Mouse (Mus musculus): ENCODE results near the gene Nucb2.

Gene Nucb2

GRCm38 (mm10) chr7:116503879-116504817 lies at the start of gene Nucb2:
Nucb2 (plus strand) TSS chr7:116504369.
- DNase-seq (ENCODE audit: low spot score): peak; percentile 82

DNA sequence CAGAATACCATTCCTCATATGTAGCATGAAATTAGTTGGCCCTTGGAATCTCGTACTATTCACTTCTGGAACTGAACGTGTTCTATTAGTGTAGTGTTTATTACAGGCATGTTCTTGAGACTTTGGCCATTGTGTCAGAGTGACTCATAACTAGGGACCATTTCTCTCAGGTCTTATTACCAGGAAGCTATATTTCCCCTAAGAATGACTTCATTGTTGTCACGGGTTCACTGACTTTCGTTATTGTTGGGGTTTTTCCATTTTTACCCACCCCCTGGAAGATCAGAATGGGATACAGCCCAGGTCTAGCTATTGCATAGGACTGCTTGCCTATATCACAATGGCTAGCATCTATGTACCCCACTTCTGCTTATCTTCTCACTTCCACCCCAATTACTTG lies 47.2 kb upstream of the Nucb2 start:
- DNase-seq (ENCODE audit: low spot score): no peak

- DNase-seq (ENCODE audit: low spot score): no peak
Measured at GRCm38 (mm10) chr7:116457391-116457790, 46.8 kb upstream of the Nucb2 start.

- no peak for DNase-seq (ENCODE audit: low spot score)
Measured at GRCm38 (mm10) chr7:116458985-116459441, 45.2 kb upstream of the Nucb2 start.

GRCm38 (mm10) chr7:116462114-116462513 lies 42.1 kb upstream of the Nucb2 start:
- no peak for DNase-seq (ENCODE audit: low spot score)

- DNase-seq (ENCODE audit: low spot score): no peak
Measured at GRCm38 (mm10) chr7:116475836-116476235, 28.3 kb upstream of the Nucb2 start.

DNA sequence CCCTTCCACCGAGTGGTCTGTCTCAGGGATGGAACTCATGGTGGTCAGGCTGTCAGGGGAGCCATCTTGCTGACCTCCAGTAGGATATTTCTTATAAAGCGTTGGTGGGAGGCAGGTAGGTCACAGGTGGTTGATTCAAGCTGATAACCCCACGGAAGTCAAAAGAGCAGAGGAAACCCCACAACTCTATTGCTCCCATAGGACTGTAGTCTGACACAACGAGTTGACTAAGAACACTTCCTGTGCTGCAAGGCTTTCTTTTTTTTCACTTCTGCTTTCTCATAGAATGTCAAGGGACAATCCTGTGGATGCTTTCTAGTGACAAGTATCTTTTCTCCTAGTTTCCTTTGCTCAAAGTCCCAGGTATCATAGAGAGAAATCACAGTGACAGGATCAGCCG lies 27.9 kb upstream of the Nucb2 start:
- no peak for DNase-seq (ENCODE audit: low spot score)

DNA sequence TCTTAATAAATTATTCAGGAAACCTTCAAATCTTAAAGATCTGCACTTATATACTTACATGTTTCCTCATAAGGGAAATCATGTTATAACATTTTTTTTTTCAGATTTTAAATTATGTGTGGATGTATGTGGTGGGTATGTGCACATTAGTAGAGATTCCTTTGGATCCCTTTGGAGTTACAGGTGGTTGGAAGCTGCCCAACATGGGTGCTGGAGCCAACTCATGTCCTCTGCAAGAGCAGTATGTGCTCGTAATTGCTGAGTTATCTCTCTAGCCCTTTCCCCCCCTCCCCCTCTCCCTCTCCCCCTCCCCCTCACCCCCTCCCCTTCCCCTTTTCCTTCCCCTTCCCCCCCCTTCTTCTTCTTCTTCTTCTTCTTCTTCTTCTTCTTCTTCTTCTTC lies 21.1 kb upstream of the Nucb2 start:
- no peak for DNase-seq (ENCODE audit: low spot score)

GRCm38 (mm10) chr7:116483782-116484181 lies 20.4 kb upstream of the Nucb2 start:
- DNase-seq (ENCODE audit: low spot score): no peak

DNA sequence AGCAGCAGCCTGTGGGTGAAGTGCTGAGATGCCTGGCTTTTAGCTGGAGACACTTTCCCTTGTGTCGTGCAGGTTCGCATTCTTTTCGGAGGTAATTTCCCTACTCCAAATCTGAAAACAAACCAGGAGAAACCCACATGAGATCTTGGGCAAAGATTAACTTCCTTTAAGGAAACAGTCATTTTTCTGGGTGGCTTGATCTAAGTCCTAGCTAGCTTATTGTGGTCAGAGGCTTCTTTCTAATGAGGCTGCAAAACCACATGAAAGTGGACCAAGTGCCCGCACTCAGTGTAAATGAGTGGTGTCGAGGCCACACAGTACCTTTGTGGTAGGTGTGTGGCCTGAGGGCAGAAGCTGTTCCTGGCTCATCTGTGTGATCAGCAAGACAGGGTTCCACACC lies 20.0 kb upstream of the Nucb2 start:
- DNase-seq (ENCODE audit: low spot score): no peak

DNA sequence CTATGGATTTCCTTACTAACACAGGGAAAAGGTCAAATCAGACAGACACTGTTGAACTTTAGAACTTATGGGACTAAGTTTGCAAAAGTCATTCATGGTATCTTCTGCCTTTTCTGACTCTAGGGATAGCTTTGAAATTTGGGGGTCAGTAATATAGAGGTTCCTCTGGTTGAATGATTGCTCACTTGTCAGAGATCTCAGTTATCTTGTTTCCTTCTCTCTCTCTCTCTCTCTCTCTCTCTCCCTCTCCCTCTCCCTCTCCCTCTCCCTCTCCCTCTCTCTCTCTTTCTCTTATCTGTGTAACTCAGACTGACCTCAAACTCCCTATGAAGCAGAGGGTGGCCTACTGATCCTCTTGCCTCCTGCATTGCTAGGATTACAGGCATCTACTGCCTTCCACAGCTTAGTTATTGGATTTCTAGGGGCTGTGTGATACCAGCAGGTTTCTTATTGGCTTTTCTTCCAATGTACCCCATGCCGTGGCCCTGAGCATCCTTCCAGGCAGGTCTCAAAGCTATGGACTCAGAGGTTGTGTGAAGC lies 19.0 kb upstream of the Nucb2 start:
- no peak for DNase-seq (ENCODE audit: low spot score)

- no peak for DNase-seq (ENCODE audit: low spot score)
Measured at GRCm38 (mm10) chr7:116491113-116491512, 13.1 kb upstream of the Nucb2 start.

GRCm38 (mm10) chr7:116493267-116494003 lies 10.7 kb upstream of the Nucb2 start:
- DNase-seq (ENCODE audit: low spot score): no peak

DNA sequence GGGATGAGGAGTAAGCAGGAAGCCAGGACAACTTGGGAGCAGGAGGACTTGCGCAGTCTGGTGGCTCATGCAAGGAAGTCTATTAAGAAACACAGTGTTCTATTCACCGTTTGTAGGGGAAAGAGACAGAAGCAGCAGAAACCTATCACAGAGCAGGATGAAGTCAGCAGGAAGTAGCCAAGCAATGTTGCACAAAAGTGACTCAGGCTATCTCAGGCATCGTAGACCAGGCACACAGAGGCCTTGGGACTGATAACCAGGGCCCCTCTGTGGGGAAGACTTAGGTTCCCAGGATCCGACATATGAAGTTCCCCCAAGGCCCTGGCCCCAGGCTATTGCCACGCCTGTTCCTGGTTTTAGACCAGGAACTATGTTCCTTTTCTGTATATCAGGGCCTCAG lies 9.6 kb upstream of the Nucb2 start:
- DNase-seq (ENCODE audit: low spot score): no peak

GRCm38 (mm10) chr7:116496760-116497159 lies 7.4 kb upstream of the Nucb2 start:
- no peak for DNase-seq (ENCODE audit: low spot score)

- no peak for DNase-seq (ENCODE audit: low spot score)
Measured at GRCm38 (mm10) chr7:116504818-116505170, 625 bp downstream of the Nucb2 start.

DNA sequence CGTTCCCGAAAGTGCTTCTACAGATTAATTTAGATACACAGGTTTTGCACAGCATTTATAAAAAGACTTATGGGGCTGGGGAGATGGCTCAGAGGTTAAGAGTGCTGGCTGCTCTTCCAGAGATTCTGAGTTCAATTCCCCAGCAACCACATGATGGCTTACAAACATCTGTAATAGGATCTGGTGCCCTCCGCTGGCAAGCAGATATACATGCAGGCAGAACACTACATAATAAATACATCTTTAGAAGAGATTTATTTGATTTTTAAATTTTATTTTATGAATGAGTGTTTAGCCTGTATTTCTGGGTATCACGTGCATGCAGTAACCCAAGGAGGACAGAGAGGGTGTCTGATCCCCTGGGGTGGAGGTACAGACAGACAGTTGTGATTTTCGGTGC lies 9.9 kb downstream of the Nucb2 start:
- no peak for DNase-seq (ENCODE audit: low spot score)

DNA sequence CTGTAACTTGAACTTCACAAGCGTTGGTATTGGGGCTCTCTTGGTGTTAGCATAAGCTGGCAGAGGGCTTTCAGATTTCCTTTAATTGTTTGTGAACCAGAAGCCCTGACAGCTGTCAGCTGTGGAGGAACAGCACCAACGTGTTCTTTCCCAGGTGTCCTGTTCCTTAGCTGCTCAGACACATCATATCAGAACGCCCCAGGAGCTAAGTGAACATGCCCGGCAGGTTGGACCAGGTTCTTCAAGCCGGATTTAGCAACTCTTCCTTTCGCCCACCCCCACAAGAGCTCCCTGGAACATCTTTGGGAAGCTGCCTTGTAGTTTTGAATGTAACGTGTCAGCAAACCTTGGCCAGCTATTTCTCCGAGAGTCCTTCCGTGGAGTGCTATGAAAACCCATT lies 10.4 kb downstream of the Nucb2 start:
- no peak for DNase-seq (ENCODE audit: low spot score)

DNA sequence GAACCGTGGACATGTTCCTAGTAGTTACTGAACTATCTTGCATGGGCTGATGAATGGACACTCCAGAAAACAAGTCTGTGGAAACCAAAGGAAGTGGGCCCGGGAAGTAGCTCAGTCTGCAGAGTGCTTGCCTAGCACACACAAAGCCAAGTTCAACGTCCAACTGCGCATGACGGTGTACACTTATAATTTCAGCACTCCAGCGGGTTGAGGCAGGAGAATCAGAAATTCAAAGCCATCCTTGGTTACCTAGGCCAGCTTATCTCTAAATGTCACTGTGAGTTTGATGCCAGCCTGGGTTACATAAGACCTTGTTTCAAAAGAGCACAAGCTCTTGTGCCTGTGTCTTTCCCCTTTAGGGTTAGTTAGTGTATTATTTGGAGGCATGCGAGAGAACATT lies 10.9 kb downstream of the Nucb2 start:
- DNase-seq (ENCODE audit: low spot score): no peak

GRCm38 (mm10) chr7:116515514-116516135 lies 11.5 kb downstream of the Nucb2 start:
- DNase-seq (ENCODE audit: low spot score): no peak

DNA sequence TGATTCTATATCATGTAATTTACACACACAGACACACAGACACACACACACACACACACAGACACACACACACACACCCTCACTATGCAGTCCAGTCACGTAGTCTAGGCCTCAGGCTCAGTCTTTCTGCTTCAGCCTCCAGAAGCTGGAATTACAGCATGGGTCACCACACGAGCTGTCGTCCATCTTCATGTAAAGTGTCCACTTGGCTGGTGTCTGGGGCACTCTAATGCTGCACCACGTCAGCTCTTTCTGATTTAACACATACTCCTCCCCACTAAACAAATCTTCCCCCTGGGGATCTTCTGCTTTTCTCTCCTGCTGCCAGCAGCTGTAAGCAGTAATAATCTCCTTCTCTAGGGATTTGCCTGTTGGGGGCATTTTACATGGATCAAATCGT lies 13.1 kb downstream of the Nucb2 start:
- DNase-seq (ENCODE audit: low spot score): no peak

- no peak for DNase-seq (ENCODE audit: low spot score)
Measured at GRCm38 (mm10) chr7:116518155-116518554, 14.0 kb downstream of the Nucb2 start.

- DNase-seq (ENCODE audit: low spot score): no peak
Measured at GRCm38 (mm10) chr7:116519805-116520204, 15.6 kb downstream of the Nucb2 start.

Data from spleen, adult 12 weeks (tissue).